Mouse (Mus musculus) layer of hippocampus, postnatal 36 days (tissue): ENCODE results near the gene Anxa8. TPM values are rescaled to one million over a fixed set of nuclear protein-coding genes. Genes with fewer than 3 reads are reported as not detected.

ENCODE experiments used
- DNase-seq, 2 experiments: peaks; one replicate each; pipeline ENCODE4 v3.0.0; 2022
- total RNA-seq, 2 experiments: library from RNA; stranded (reverse); gene quantifications; 2 replicates each; pipeline ENCODE4 v1.2.3; 2021

Gene Anxa8
- total RNA-seq, 2 experiments from 2014 or later = 0.20 TPM; not detected in 1

GRCm38 (mm10) chr14:34120016-34120910, 34.5 kb downstream of the Anxa8 start:
- no peak for DNase-seq

- DNase-seq = no peak
Observed at GRCm38 (mm10) chr14:34120923-34121351, 35.2 kb downstream of the Anxa8 start.

GRCm38 (mm10) chr14:34121691-34122090, 35.9 kb downstream of the Anxa8 start:
- no peak for DNase-seq

- no peak for DNase-seq
Observed at GRCm38 (mm10) chr14:34131216-34131615, 45.4 kb downstream of the Anxa8 start.

GRCm38 (mm10) chr14:34135391-34135790, 49.6 kb downstream of the Anxa8 start:
- DNase-seq = no peak

GRCm38 (mm10) chr14:34139671-34140664, 54.2 kb downstream of the Anxa8 start:
- DNase-seq = no peak

GRCm38 (mm10) chr14:34142316-34142715, 56.5 kb downstream of the Anxa8 start:
- no peak for DNase-seq

GRCm38 (mm10) chr14:34142915-34143314, 57.1 kb downstream of the Anxa8 start:
- DNase-seq = no peak

Other genes starting within 250 kb of the Anxa8 start
- gene Gdf10, start 162.4 kb upstream of the Anxa8 start, total RNA-seq = 1 to 10 TPM; 5.4 to 5.7 TPM
- not detected for gene Gdf2, start 144.9 kb upstream of the Anxa8 start, total RNA-seq
- gene Rbp3, start 132.0 kb upstream of the Anxa8 start, total RNA-seq = under 1 TPM in 1 of 2 experiments, not detected in 1; 0.08 TPM
- 1 to 10 TPM; 5.4 to 5.7 TPM for gene Zfp488, start 107.2 kb upstream of the Anxa8 start, total RNA-seq
- not detected for gene Gm30083, start 70.8 kb upstream of the Anxa8 start, total RNA-seq
- not detected for gene Gm5460, start 69.2 kb upstream of the Anxa8 start, total RNA-seq
- gene Antxrl, start 33.3 kb upstream of the Anxa8 start, total RNA-seq = not detected
- gene A630023A22Rik, start 16.8 kb downstream of the Anxa8 start, total RNA-seq = not detected
- not detected for gene Npy4r, start 66.5 kb downstream of the Anxa8 start, total RNA-seq
- 1 to 10 TPM; 1.4 to 2.9 TPM for gene Gprin2, start 115.7 kb downstream of the Anxa8 start, total RNA-seq
- gene Syt15, start 133.6 kb downstream of the Anxa8 start, total RNA-seq = under 1 TPM; 0.40 to 0.45 TPM
- 10 to 100 TPM; 12.5 to 13.5 TPM for gene Shld2, start 224.5 kb downstream of the Anxa8 start, total RNA-seq
- gene Glud1, start 224.7 kb downstream of the Anxa8 start, total RNA-seq = 100 to 1,000 TPM; 309 to 341 TPM